8 mouse cellular contexts compared by ENCODE assay signal in the genomic region with DNA sequence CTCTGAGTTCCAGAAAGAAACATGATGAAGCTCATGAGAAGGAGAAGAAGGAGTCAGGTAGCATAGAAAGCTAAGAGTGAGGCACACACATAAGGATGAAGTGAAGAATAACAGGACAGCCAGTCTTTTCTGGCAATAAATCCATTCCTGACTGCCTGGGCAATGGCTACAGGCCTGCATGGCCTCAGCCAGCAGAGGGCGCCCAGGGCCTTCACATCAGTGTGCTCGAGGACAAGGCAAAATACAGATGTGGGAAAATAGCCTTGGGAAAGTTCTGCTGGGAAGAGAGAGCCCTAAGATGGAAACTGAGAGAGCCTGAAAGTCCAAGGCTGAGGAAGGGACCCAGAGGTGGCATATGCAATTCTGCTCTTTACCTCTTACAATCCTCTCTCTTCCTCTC. TPM values are rescaled to one million over a fixed set of nuclear protein-coding genes. Genes with fewer than 3 reads are reported as not detected.
DNase-seq lines count a peak whose midpoint lies in the region; ATAC-seq lines count a peak whose summit lies in the region.

No protein-coding gene starts in this region.

- DNase-seq in adrenal gland, adult 2 months: peak; percentile 72
- peak; percentile 85 to 87 for DNase-seq in cerebellum, postnatal 36 days
- peak; percentile 60 for DNase-seq in gastrocnemius, adult 18-20 months (ENCODE audit: low spot score)
- peak; percentile 3 for DNase-seq in induced T-regulatory cell, adult 2 months (ENCODE audit: low read depth)
- DNase-seq in left cerebral cortex, adult 18-20 months (ENCODE audit: low spot score in 2 of 2): peak; percentile 86 to 88
- peak; percentile 93 for DNase-seq in right cerebral cortex, postnatal 4 days

- 0 out of 2 replicates have a peak, but pooled peaks have one; percentile 41 for ATAC-seq in megakaryocyte-erythroid progenitor cell, adult 5-6 weeks (replicated peaks; ENCODE audit: low FRiP score, low TSS enrichment, poor library complexity, severe bottlenecking)
- ATAC-seq in monocyte, adult 5-6 weeks (replicated peaks; ENCODE audit: insufficient number of reproducible peaks, low FRiP score, low TSS enrichment, poor library complexity, severe bottlenecking): no peak

RNA-seq across cellular contexts. Expression of a gene that starts 49.9 kb away (rescaled TPM):
- total RNA-seq in adrenal gland, adult 2 months (2021): 10 to 100 TPM; 23.6 to 36.2 TPM
- polyA plus RNA-seq in adrenal gland, adult 2 months (2012; rRNA removed): 36.6 and 45.0 TPM in 2 replicates
- total RNA-seq in gastrocnemius, adult 18-20 months (2021): 10 to 100 TPM; 11.8 to 13.0 TPM
- total RNA-seq in left cerebral cortex, adult 18-20 months (2021): 100 to 1,000 TPM; 245 to 246 TPM
- total RNA-seq in megakaryocyte-erythroid progenitor cell, adult 5-6 weeks (2014; fragmentation: Nextera tagmentation): 4.9 and 5.4 TPM in 2 replicates
- total RNA-seq in megakaryocyte-erythroid progenitor cell, adult 5-6 weeks (2017): 6.1 and 11.0 TPM in 2 replicates
- total RNA-seq in monocyte, adult 5-6 weeks (2017): 0.75 to 4.9 TPM (median 4.1 TPM) in 3 replicates

Comparison
In these comparisons a context has a peak if more than half of its experiments do, and no peak if none do; other contexts are left out.
1. DNase-seq: peak in every context shown above with its lines; median percentile 93 in right cerebral cortex, postnatal 4 days; 87 in left cerebral cortex, adult 18-20 months; 86 in cerebellum, postnatal 36 days; 72 in adrenal gland, adult 2 months; 60 in gastrocnemius, adult 18-20 months; 3 in induced T-regulatory cell, adult 2 months.
2. RNA of a gene that starts 49.9 kb away (total RNA-seq): 245 to 246 TPM in left cerebral cortex, adult 18-20 months; 23.6 to 36.2 TPM in adrenal gland, adult 2 months, 11.8 to 13.0 TPM in gastrocnemius, adult 18-20 months, 4.9 to 11.0 TPM in megakaryocyte-erythroid progenitor cell, adult 5-6 weeks and 0.75 to 4.9 TPM in monocyte, adult 5-6 weeks; every median in the first group is over 4 times any median in the second.